Mouse (Mus musculus): ENCODE results near the gene Dusp14.

Gene Dusp14

GRCm38 (mm10) chr11:84069034-84069370, at the start of gene Dusp14:
Gene Dusp14, minus strand, starts transcription at chr11:84069261.
- peak; percentile 47 for DNase-seq (ENCODE audit: low read depth, low spot score)

DNA sequence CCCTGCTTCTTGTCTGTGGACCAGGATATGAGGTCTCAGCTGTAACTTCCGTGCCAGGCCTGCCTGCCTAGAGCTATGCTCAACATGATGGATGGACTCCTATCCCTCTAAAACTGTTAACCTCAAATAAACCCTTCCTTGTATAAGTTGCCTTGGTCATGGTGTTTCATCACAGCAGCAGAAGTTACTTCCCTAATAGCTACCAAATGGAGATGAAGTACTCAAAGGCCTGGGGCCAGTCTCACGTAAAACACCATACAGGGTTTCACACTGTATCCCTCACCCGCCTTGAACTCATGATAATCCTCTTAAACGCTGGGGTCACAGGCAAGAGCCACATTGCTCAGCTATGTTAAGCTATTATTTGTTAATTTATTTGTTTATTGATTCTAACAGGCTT, 48.4 kb upstream of the Dusp14 start:
- no peak for DNase-seq (ENCODE audit: low read depth, low spot score)

- DNase-seq (ENCODE audit: low read depth, low spot score), result peak; percentile 19
These were observed 47.2 kb upstream of the Dusp14 start for GRCm38 (mm10) chr11:84116221-84116620.

GRCm38 (mm10) chr11:84115646-84116045, 46.6 kb upstream of the Dusp14 start:
- no peak for DNase-seq (ENCODE audit: low read depth, low spot score)

DNA sequence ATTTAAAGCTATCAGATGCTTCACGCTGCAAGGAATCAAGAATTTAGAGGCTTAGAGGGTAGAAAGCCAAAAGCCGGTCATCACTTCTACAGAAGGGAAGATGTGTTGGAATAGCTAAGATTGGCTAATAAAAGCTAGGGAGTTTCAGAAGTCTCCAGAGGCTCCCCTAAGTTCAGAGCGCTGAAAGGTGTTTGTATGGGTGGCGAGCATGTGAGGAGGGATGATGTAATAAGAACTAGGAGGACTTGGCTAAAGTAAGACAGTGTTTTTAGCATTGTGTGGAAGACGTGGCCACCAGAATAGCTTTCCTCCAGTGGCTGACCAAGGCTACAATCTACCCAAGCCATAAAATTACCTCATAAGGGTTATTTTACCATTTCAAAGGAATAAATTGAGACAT, 44.6 kb upstream of the Dusp14 start:
- DNase-seq (ENCODE audit: low read depth, low spot score), result no peak

DNA sequence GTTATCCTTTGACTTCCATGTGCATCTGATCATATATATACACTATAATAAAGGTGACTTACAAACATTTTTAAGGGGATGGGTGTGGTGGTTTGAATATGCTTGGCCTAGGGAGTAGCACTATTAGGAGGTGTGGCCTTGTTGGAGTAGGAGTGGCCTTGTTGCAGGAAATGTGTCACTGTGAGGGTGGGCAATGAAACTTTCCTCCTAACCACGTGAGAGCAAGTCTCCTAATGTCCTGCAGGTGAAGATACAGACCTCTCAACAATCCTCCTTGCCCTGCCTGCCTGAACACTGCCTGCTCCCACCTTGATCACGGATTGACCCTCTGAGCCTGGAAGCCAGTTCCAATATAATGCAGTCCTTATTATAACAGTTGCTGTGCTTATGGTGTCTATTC, 38.1 kb upstream of the Dusp14 start:
- peak; percentile 25 for DNase-seq (ENCODE audit: low read depth, low spot score)

- no peak for DNase-seq (ENCODE audit: low read depth, low spot score)
These were observed 35.0 kb upstream of the Dusp14 start for GRCm38 (mm10) chr11:84104036-84104435.

DNA sequence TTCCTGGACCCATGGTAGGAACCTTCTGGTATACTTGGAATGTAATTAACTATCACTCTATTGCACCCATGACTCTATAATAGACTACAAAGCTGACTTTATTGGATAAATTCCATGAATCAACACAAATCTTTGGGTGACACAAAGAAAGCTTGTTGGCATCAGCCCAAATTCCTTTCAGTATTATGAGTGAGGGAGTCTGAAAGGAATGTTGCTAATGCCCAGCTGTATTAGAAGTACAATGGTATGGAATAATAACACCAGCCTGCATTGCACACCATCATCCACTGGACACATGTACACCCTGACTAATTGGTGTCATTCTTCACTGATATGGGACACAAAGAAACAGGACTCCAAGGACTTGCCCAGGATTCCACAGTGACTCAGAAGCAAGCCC, 32.1 kb upstream of the Dusp14 start:
- no peak for DNase-seq (ENCODE audit: low read depth, low spot score)

DNA sequence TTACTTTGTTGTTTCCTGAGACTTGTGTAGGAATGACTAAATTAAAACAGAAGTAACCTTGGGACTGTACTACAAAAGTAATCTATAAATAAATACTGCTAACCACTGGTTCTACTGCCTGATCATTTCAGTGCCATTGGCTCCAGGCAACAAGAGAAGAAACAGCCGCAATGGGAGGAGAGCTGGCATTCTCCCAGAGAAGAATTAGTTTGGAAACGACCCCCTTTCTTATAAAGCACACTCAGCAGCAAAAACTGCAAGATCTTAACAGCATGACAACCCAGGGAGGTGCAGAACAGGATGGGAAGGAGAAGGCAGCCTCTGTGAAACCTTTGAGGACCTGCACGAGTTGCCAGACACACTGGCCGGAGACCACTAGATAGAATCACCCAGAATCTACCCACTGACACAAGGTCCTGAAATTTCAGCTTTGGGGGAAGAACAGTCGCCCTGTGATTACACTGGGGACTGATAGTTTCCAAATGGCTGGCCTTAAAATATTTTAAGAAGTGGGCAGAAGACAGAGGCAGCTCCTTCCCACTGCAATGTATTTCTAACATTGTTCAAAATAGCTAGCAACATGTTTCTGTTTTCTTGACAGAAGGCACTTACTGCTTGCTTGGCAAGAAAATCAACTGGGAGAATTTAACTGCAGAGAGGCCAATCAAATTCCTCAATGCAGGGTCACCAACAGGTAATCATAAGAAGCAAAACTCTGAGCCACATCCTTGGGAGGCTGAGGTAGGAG, 28.4 kb upstream of the Dusp14 start:
- no peak for DNase-seq (ENCODE audit: low read depth, low spot score)

DNA sequence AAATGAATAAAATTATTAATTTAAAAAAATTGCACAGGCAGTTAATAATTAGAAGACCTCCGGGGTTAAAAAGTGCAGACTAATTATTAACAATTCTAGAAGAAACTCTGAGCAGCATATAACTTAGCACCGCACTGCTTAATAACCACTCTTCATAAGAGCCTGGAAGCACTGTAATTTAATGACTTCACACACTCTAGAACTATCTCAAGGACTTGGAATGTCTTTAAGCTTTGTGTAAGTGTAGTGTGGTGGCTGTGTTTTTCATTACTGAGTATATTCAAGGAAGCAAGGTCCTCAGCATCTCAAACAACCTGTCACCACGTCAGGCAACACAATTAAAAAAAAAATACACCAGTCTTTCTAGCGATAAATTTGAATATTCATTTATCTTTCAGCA, 26.0 kb upstream of the Dusp14 start:
- DNase-seq (ENCODE audit: low read depth, low spot score), result no peak

GRCm38 (mm10) chr11:84090572-84090971, 21.5 kb upstream of the Dusp14 start:
- no peak for DNase-seq (ENCODE audit: low read depth, low spot score)

DNA sequence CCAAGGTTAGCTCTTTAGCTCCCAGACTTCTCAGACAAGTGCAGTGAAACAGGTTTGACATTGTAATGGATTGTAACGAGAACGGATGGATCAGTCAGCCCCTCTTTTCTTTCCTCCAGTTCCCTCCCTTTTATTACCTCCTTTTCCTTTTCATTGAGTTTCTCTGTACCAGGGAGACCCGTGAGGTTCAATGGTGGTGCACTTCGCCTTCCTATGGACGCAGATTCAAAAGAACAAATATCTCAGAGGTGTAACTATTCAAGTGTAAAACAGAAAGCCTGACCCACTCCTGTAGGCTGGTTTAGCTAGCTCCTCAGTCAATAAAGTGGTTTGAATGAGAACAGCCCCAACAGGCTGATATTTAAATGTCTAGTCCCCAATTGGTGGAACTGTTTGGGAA, 12.8 kb upstream of the Dusp14 start:
- DNase-seq (ENCODE audit: low read depth, low spot score), result peak; percentile 43

- DNase-seq (ENCODE audit: low read depth, low spot score), result no peak
These were observed 11.3 kb upstream of the Dusp14 start for GRCm38 (mm10) chr11:84080327-84080726.

- DNase-seq (ENCODE audit: low read depth, low spot score), result no peak
These were observed 10.8 kb upstream of the Dusp14 start for GRCm38 (mm10) chr11:84079887-84080286.

DNA sequence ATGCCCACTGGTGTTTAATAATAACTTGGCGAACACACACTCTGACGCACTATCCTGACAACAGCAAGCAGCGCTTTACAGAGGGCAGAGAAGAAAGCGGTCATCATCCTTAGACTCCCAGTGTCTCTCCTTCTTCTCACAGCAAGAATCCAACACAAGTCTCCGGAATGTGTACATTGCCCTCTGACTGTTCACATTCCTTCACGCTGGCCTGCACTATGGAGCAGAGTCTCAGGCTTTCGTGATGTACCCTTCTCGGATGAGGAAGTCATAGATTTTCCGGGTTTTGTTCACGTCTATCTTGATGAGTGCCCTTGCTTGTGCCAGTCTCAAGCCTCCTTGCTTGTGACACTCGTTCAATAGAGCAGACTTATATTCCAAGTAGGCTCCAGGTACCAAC, 10.3 kb upstream of the Dusp14 start:
- DNase-seq (ENCODE audit: low read depth, low spot score), result no peak

GRCm38 (mm10) chr11:84078601-84079000, 9.5 kb upstream of the Dusp14 start:
- no peak for DNase-seq (ENCODE audit: low read depth, low spot score)

- no peak for DNase-seq (ENCODE audit: low read depth, low spot score)
These were observed 7.9 kb upstream of the Dusp14 start for GRCm38 (mm10) chr11:84077008-84077407.

GRCm38 (mm10) chr11:84073816-84074764, 5.0 kb upstream of the Dusp14 start:
- DNase-seq (ENCODE audit: low read depth, low spot score), result no peak

GRCm38 (mm10) chr11:84072904-84073651, 4.0 kb upstream of the Dusp14 start:
- DNase-seq (ENCODE audit: low read depth, low spot score), result no peak

DNA sequence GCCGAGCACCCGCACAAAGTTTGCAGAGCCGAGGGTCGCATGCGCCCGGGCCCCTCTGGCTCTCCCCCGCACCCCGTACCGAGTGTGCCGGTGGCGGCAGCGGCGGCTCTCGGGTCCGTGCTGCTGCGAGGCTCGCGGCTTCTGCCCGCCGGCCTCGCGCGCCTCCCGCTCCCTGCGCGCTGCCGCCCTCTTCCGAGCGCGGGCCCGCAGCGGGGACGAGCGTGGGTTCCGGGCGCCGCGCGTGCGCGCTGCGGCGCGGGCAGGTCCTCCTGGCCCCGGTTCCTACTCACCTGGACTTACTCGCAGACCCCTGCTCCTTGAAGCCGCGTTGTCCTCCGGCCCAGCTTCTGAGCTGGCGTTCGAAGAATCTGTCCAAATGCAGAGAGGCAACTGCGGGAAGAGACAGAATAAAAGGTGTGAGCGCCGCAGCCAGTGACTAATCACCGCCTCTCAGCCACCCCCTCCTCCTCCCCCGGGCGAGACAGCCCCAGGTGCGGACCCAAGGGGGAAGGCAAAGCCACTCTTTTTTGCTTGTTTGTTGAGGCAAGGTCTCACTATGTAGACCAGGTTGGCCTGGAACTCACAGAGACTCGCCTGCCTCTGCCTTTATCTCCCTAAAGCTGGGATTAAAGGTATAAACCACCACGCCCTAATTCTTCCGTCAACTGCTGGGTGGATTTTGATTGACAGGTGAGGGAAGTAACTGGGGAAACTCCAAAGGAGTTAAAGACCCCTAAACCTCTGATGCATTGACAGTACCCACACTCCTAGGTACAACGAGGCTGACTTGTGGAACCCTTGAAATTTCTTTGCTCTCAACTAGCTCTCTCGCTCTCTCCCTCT, 649 bp downstream of the Dusp14 start:
- peak; percentile 41 for DNase-seq (ENCODE audit: low read depth, low spot score)

DNA sequence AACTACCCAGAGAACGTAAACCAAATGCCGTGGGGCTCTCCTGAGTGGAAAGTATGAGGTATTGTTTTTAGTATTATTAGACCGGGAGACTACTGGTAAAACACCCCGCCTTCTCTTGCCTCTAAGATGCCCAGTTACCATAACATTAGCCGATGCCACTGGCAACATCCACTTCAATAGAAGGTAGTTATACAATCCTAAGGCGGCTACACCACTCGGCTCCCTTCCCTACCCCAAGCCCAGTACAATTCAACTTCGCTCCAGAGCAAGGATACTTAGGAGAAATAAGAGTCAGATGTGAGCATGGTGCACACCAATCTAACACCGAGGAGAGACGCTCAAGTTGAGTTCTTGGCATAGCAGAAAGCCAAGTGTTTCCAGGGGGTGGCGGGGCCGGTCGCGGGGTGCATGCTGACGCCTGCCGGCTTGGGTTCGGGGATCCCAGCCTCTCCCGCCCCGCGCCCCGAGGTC, 1.3 kb downstream of the Dusp14 start:
- DNase-seq (ENCODE audit: low read depth, low spot score), result peak; percentile 23

Data from ES-CJ7 (cell line).